Mouse (Mus musculus): ENCODE data around the gene Tmem176a.
A peak's percentile ranks its signal among the peaks of the same experiment; 100 is the strongest.

- TF ChIP-seq MYB (IDR thresholded peaks at IDR 0.05; ENCODE audit: low read depth, low read length) (no peak), ZMIZ1 (IDR thresholded peaks at IDR 0.05; ENCODE audit: low read depth, low read length) (no peak), CTCF (IDR thresholded peaks at IDR 0.05 in 2 of 3, conservative IDR thresholded peaks at IDR 0.05 in 1 of 3; ENCODE audit: control insufficient read depth in 1 of 3, insufficient read depth in 1 of 3, low read depth in 2 of 3, low read length in 3 of 3, poor library complexity in 1 of 3, severe bottlenecking in 1 of 3) (peak; percentile 11 to 56 (median 56); a peak in 4 of 6 replicates), GABPA (IDR thresholded peaks at IDR 0.05; ENCODE audit: low read depth, low read length) (no peak), MYC (IDR thresholded peaks at IDR 0.05; ENCODE audit: low read depth, low read length) (no peak), BHLHE40 (IDR thresholded peaks at IDR 0.05; ENCODE audit: borderline replicate concordance, low read depth, low read length) (no peak), POLR2A (IDR thresholded peaks at IDR 0.05; ENCODE audit: control insufficient read depth in 1 of 2, insufficient read depth in 1 of 2, low read depth in 1 of 2, low read length in 2 of 2, poor library complexity in 1 of 2) (no peak), ZNF384 (IDR thresholded peaks at IDR 0.05; ENCODE audit: low read depth, low read length) (no peak), GATA1 (IDR thresholded peaks at IDR 0.05; ENCODE audit: low read depth, low read length) (no peak), E2F4 (IDR thresholded peaks at IDR 0.05; ENCODE audit: borderline replicate concordance, low read depth, low read length) (no peak)
Observed at GRCm38 (mm10) chr6:48842111-48842842, 1.6 kb downstream of the Tmem176a start.

Data from MEL (cell line).